Mouse (Mus musculus): Measurements from ENCODE around the gene Ift57.

Gene Ift57

DNA sequence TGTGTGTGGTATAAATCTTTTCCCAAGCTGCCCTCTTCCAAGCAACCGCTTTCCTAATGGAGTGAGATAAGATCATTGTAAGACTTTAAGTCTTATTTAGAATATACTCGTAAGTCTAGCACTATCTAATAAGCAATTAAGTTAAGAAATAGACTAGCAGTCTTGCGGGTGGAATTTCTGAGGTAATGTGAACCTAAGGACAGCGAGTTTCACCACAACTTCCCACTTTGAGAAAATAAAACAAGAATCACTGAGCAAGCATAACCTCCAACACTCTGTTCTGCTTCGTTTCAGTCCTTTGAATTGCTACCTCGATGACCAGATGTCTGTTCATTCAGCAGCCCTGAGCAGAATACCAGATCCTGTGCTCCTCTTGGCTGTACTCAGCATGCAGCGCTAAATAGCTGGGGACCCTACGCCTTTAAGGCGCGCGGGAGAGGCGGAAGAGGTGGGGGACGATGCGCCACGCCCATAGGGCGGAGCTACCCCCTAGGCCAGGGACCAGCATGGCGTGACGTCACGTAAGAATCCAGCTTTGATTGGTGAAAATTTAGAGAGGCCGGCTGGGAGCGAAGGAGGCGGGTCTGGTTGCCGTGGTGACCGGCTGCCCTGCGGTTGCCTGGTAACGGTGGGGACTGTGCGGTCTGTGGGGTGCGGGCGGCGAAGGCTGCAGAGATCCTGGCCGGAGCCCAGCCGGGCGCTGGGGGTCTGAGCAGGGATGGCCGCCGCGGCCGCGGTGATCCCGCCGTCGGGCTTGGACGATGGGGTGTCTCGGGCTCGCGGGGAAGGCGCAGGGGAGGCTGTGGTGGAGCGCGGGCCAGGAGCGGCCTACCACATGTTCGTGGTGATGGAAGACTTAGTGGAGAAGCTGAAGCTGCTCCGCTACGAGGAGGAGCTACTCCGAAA is at the start of gene Ift57:
Gene Ift57 (plus strand): TSS at position 614 of the 906 bp plus-strand sequence.
- peak; percentile 98 for DNase-seq (ENCODE audit: low read depth, low spot score)

DNA sequence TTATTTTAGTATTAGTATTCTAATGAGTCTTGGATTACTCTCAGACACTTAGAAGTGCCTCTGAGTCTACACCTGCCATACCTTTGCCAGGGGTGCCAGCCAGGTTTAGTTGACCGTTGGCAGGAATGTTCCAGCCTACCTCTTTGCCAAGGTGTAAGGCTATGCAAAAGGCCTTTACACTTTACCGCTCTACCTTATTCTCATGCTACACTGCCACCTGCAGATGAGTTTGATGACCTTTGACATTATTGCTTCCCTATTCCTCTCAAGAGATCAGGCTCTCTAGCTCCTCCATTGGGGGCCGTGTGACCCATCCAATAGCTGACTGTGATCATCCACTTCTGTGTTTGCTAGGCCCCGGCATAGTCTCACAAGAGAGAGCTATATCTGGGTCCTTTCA is 41.9 kb upstream of the Ift57 start:
- no peak for DNase-seq (ENCODE audit: low read depth, low spot score)

DNA sequence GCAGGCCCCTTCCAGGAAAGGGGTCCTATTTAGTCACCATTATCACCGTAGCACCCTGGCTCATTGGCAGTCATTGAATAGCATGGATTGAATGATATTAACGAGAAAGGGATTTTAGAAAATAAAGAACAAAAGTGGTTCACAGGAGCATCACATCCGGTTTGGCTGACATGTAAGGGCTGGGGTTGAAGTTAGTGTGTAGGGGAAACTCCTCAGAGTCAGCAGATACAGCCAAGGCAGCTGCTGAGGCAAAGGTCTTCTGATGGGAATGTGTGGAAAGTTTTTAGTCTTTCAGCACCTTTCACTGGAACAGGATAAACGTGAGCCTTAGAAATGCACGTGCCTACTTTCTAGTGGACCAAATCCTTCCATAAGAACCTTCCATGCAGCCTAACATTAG is 41.0 kb upstream of the Ift57 start:
- no peak for DNase-seq (ENCODE audit: low read depth, low spot score)

DNA sequence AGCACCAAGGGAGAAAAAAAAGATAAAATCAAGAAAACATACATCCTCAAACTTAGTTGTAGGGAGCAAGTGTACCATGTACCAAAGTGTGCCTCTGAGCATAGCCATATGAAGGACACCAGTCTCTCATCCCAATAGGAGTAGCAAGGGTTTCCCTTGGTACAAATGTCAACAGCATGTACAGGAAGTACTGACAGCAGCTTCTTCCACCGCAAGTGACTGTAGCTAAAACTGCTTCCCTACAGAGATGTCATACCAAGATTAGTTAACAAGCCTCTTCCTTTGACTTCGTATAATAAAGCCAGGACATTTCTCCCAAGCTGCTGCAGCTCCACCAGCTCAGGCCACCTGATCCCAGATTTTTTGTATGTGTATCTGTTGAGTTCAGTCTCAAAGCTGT is 39.9 kb upstream of the Ift57 start:
- DNase-seq (ENCODE audit: low read depth, low spot score): no peak

DNA sequence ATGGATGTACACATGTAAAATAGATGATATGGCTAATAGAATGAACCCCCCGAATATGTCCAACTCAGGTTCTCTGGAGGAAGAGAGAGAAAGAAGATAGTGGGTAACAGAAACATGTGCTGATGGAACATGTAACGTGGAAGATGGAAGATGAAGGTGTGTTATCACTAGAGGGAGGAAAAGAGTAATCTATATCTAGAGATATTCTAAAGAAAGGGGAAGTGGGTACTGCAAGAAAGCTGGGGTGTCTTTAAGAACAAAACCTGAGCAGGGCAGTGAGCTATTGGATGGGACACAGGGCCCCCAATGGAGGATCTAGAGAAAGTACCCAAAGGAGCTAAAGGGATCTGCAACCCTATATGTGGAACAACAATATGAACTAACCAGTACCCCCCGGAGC is 38.9 kb upstream of the Ift57 start:
- DNase-seq (ENCODE audit: low read depth, low spot score): no peak

DNA sequence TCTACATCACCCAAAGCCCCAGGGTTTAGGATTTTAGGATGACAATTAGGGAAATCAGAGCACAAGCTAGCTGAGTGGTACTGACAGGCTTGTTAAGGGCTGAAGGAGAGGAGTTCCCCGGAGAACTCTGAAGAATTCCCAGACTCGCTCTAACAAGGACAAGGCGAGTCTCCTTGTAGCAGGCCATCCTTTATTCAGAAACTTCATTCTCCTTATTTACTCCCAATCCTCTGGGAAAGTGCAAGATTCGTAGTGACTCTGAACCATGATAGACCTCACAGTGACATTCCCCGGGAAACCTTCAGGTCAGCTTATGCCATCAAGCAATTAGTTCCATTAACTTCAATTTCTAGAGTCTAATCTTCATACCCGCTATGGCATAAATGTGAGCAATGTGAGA is 36.8 kb upstream of the Ift57 start:
- no peak for DNase-seq (ENCODE audit: low read depth, low spot score)

DNA sequence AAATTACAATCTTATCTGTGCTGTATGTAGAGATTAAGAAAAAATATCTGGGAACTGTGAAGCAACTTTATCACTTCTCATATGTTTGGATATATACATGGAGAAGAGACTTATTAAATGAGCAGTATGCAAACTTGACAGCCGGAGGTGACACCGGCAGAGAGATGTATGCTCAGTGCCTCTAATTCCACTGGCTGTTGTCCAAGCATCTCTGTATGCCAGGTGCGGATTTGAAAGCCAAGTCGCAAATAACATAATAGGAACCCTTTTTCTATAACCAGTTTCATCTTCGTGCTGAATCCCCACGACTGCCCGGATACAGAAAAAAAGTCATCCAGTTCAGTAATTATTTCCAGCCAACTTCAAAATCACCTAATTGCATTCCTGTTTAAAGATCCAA is 34.4 kb upstream of the Ift57 start:
- no peak for DNase-seq (ENCODE audit: low read depth, low spot score)

DNA sequence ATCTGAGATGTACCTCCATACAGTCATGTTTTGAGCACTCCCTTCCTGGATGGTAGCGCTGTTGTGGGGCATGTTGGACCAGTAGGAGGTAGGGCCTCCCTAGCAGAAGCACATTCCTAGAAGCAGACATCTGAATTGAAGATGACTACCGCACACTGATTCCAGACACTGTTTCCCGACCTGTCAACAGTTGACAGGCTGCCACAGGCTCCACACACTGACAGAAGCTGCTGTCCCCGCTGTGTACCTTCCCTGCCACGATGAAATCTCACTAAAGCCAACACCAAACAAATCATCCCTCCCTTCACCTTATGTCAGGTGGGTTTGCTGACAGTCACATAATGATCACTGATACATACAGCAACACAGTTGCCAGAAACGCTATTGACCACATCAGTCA is 19.4 kb upstream of the Ift57 start:
- DNase-seq (ENCODE audit: low read depth, low spot score): no peak

DNA sequence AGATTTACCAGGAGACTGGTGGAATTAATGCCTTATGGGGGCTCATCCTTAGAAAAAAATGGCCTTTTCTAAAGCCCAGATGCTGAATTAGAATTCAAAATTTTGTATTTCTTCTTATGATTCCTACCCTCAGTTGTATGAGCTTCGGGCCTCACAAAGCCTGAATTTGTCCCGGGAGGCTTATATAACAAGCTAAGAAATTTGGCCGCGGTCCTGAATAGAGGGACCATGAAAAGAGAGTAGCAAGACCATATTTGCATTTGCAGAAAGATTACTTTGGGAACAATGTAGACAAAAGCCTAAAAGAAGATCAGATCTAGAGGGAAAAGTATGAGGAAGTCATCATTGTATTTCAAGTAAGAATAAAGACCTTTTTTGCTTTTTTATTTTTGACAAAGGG is 14.1 kb upstream of the Ift57 start:
- DNase-seq (ENCODE audit: low read depth, low spot score): no peak

DNA sequence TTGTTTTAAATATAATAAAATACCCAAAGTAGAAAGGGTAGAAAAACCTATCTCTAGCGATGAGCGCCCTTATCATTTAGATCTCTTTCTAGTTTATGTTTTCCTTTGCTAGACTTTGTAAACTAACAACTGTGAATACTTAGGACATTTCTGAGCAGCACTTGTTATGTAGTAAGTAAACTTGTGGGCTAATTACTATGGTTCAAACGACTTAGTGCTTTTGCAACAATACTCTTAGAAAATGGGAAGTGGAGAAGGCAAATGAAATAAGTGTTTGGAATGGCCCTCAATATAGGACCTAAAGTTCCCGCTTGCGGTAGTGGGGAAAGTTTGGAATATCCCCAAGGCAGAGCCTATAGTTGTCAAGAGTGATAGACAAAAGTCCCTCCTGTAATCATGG is 788 bp downstream of the Ift57 start:
- no peak for DNase-seq (ENCODE audit: low read depth, low spot score)

DNA sequence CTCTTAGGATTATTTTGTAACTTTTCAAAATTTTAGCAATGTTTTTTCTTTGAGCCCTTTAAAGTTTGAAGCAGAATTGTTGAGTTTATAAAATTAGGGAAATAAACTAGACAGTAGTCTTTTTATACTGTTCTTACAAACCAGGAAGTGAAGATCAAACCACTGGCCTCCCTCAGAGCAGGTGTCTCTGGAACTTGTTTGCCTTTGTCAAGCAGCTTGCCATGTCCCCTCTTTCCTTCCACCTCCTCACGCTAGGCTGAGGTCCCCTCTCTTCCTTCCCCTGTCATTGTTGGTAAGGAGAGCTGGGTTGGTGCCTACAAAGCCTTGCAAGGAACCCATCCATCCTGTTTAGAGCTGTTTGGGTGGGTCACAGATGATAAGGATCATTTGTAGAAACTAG is 9.0 kb downstream of the Ift57 start:
- no peak for DNase-seq (ENCODE audit: low read depth, low spot score)

DNA sequence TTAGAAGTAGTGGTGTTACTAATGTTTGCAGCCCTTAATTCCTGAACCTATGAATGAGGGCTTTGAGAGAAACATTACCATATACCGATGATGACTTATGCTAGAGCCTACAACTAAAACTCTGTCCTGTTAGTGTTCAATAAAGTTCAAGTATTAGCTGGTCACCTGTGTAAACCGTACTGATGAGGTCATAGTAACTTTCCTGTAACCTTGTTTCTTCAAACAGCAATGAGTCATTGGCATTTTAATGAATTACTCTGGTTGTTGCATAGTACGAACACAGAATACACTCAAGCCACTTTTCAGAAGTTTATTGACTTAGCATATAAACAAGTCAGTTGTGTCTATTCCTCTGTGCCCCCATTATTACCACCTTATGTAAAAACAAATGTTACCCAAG is 11.2 kb downstream of the Ift57 start:
- no peak for DNase-seq (ENCODE audit: low read depth, low spot score)

DNA sequence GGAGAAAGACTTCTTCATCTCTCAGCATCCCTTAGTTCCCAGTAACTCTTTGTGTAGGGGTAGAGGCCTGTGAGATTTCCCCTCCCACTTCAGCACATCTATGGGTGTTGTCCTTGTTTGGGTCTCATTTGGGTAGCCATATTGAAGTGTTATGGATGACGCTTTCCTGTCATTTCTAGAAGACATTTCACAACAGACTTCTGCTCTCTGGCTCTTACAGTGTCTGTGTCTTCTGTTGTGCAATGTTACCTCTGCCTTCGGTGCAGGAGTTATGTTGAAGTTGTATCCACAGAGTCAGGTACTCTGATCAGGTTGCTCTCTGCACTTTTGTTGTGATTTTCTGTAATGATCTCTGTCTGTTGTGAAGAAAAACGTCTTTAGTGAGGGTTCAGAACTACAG is 14.3 kb downstream of the Ift57 start:
- no peak for DNase-seq (ENCODE audit: low read depth, low spot score)

DNA sequence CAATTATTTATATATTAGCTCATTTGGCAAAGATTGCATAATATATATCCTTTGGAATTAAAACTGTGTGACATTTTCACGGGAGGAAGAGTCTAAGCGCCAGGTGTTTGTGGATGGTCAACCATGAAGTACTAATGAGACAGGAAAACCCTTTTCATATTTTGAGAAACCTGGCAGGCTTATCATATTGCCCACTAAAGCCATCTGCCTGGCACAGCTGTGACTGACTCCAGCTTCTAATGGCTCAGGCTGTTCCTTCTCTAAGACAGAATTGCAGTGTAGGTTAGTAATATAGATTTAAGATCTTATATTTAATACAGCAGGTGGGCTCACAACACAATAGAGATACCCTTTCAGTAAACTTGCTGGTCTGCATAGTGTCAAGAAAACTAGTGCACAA is 21.6 kb downstream of the Ift57 start:
- DNase-seq (ENCODE audit: low read depth, low spot score): no peak

DNA sequence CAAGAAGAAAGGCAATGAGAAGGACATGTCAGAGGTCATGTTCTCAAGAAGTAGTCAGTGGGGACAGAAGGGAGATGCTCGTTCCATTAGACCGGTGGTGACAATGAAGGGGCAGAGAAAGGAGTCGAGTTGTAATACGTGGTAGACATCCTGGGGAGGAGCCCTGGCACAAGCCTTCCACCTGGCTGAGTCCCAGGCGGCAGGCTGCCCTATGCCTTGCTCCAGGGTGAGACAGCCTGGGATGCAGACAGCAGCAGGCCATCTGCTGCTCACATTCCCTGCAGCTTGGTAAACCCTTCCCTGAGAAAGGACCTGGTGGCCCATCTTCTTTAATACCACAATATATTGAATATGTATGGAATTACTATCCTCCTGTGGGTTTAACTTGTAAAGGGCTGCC is 22.6 kb downstream of the Ift57 start:
- DNase-seq (ENCODE audit: low read depth, low spot score): no peak

DNA sequence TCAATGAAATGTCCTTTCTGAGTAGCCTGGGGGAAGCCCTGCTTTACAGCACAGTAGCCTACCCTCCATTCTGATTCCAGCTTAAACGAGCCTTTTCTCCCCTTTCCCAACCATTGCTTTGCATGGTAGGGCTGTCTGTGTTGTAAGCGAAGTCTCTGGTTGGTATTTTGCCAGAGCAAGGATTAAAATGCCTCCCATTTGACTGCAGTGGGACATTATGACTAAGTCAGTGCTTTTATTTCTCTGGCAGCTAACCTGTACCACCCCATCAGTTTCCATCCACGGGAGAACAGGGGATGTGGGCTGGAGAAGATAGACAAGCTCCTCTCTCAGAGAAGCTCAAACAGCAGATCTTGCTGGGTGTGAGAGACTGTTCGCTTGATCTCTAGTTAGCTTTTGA is 24.2 kb downstream of the Ift57 start:
- no peak for DNase-seq (ENCODE audit: low read depth, low spot score)

DNA sequence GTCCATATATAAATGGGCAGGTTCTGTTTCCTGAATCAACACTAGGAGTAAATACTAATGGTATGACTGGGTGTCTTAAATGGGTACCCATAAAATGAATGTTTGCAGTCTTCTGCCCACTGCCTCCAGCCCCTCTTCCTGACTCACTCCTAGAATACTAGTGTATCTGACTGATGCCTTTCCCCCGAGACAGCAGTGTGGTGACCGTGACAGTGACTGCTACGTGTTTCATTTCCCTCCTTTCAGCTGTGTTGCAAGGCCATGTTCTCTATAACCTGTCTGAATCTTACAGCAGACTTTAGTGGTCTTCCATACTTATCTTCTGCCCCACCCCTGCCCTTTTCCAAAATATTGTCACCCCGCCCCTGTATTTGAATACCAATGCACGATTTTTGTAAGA is 25.2 kb downstream of the Ift57 start:
- no peak for DNase-seq (ENCODE audit: low read depth, low spot score)

DNA sequence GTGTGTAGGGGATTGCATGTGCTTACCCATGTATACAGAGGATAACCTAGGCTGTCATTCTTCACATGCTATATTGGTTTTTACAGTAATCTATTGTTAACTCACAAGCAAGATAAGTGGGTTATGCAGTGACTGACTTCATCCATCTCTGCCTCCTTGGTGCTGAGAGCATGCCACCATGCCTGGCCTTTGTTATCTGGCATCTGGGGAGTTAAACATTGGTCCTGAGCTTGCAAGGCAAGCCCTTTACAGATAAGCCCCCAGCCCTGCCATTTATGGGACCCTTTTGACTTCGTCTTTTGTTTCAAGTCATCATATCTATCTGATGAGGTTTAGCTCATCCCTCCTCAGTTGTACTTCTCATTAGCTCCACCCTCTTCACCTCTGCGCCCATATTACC is 25.9 kb downstream of the Ift57 start:
- DNase-seq (ENCODE audit: low read depth, low spot score): no peak

DNA sequence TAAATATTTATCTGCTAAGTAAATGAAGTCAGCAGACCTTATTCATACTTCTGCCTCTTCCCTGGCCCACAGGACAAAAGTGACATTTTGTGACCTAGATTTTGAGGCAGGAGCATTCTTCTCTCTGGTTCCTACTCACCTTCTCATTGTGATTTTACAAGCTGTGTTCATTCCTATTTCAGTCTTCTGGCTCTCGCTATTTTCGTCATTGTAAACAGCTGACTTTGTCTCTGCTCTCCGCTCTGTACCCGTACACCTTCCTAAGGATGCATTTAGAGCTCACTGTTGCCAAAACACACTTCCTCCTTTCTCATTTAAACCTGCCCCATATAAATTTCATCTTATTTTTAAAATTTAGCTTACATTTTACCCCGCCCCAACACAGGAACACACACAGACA is 26.4 kb downstream of the Ift57 start:
- no peak for DNase-seq (ENCODE audit: low read depth, low spot score)

DNA sequence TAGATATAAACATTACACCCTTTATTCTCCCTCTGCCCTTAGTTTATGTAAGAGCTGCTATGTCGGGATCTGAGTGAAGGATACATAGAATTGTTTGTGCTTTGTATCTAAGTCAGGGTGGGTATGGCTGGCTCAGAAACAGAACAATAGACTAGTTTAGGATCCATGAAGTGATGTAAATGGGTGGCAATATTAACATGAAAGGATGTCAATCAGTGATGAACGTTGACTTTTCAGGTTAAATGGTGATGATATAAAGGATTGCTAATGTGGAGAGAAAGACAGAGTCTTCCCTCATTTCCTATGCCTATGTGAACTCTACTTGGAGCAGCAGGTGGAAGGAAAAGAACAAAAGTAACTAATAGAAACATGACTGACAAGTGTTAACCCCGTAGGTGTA is 27.2 kb downstream of the Ift57 start:
- DNase-seq (ENCODE audit: low read depth, low spot score): no peak

DNA sequence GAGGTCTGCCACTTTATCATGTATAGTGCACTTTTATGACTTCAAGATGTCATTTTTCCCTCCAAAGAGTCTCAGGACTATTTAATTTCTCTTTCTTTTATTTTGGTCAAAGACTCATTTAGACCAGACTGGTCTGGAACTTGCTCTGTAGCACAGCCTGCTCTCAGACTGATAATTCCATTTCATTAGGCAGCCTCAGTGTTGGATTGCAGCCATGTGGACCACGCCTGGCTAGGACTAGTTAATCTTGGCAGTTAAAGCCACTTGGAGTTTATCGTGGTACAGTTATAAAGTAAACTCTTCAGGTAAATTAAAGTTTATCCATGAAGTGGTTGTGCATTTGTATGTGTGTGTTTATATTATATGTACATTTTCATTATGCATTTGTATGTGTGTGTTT is 27.7 kb downstream of the Ift57 start:
- no peak for DNase-seq (ENCODE audit: low read depth, low spot score)

DNA sequence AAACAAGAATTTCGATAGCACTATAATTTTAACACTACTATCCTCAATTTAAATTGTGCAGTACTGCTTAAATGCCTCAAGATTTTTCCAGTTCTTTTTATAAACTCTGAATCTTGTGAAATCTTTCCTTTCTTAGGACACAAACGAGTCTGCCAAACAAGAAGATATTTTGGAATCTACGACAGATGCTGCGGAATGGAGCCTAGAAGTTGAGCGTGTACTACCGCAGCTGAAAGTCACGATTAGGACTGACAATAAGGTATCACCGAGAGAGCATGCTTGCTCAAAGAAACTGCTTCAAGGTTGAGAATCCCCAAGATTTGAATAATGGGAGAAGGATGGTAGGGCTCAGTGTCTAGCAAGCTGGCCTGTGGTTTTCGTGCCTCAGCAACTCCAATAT is 37.5 kb downstream of the Ift57 start:
- no peak for DNase-seq (ENCODE audit: low read depth, low spot score)

DNA sequence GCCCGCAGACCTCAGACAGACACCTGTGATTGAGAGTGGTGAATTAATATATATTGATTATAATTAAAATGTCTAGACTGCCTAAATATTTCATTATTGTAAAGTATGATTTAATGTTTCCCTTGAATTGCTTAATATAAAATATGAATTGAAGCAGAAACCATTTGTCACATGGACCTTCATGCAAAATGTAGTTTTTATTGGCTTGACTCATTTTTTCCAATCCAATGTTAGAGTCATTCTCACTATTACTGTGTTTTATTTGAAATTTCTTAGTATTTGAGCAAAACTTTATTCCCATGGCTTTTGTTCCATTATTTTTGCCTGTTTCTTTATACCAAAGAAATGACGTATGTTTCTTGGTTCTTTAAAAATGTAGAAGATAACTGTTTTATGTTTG is 48.3 kb downstream of the Ift57 start:
- no peak for DNase-seq (ENCODE audit: low read depth, low spot score)

DNA sequence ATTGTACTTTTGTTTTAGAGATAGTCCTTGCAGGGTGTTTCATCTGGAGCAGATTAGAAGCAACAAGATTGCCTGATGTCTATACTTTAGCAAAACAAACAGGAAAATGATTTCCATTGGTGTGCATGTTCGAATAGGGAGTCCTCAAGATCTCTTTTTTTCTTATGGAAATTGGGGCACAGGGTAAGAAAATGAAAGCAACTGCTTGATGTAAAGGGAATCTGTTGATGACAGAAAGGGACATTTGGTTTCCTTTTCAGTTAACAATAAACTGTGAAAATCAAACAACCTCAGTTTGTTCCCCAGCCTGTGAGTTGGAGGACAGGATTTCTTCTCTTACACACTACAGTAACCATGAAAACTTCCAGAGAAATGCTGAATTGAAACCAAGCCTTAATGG is 53.9 kb downstream of the Ift57 start:
- no peak for DNase-seq (ENCODE audit: low read depth, low spot score)

Measured in retina, postnatal 7 days (tissue).